Comparison of ENCODE assay signal across 25 mouse cellular contexts in genomic region chr6:142994821-142995220, GRCm38 (mm10). TPM values are rescaled to one million over a fixed set of nuclear protein-coding genes. Genes with fewer than 3 reads are reported as not detected.
DNase-seq lines count a peak whose midpoint lies in the region; ATAC-seq lines count a peak whose summit lies in the region.
"Had no signal": no experiment of that assay in that cellular context is flagged by ENCODE, and none has a peak within 500 bp of the region (broad histone marks: within the 10 kb centered on the region; RNA-seq: fewer than 3 reads in every experiment).

No protein-coding gene starts in this region.

- no peak for ATAC-seq in midbrain, embryonic 11.5 days (ENCODE audit: low FRiP score)
- peak; percentile 42 for ATAC-seq in forebrain, embryonic 15.5 days (replicated peaks)
- ATAC-seq: Patski had no signal

- peak; percentile 46 for DNase-seq in heart, adult 11 months
- no peak for DNase-seq in heart, adult 18-20 months
- peak; percentile 75 for DNase-seq in midbrain, embryonic 11.5 days (ENCODE audit: low spot score, missing footprints)
- DNase-seq in midbrain, embryonic 10.5 days (ENCODE audit: low spot score) = no peak
- DNase-seq in cerebellum, adult 9-11 months = no peak
- DNase-seq in spleen, adult 18-20 months = no peak
- DNase-seq in liver = no peak
- DNase-seq: cerebellum, adult 11-12 months; cerebellum, postnatal 25 days; kidney, adult 18-20 months; kidney, postnatal 4 days; liver, embryonic 13.5 days; lung, adult 2 months; right cerebral cortex, adult 18-20 months; right cerebral cortex, postnatal 4 days; thymus, postnatal 36 days had no signal

- no peak overlapping the region for H3K27ac ChIP-seq in midbrain, embryonic 11.5 days (ENCODE audit: low read depth, low read length)
- no peak overlapping the region for H3K27ac ChIP-seq in midbrain, embryonic 10.5 days (replicated peaks)
- no peak overlapping the region for H3K27ac ChIP-seq in forebrain, embryonic 15.5 days (replicated peaks)
- H3K27ac ChIP-seq: embryonic facial prominence, embryonic 12.5 days; gastrocnemius, adult 2 months; hindbrain, embryonic 10.5 days; limb, embryonic 13.5 days; liver, embryonic 13.5 days; neural tube, embryonic 12.5 days had no signal

- no peak overlapping the region for H3K9ac ChIP-seq in midbrain, embryonic 11.5 days (ENCODE audit: low read length)
- H3K9ac ChIP-seq in forebrain, embryonic 15.5 days (replicated peaks) = no peak overlapping the region
- H3K9ac ChIP-seq: embryonic facial prominence, embryonic 12.5 days; limb, embryonic 13.5 days; liver, embryonic 13.5 days; neural tube, embryonic 12.5 days; stomach, embryonic 15.5 days had no signal

- WGBS in midbrain, embryonic 11.5 days = 70% methylated on average over 7 of the region's 7 CpGs
- 74% methylated on average over 7 of the region's 7 CpGs for WGBS in midbrain, embryonic 10.5 days
- 30% methylated on average over 7 of the region's 7 CpGs for WGBS in forebrain, embryonic 15.5 days

- H3K4me3 ChIP-seq in midbrain, embryonic 11.5 days (ENCODE audit: low read depth, low read length) = no peak overlapping the region
- no peak overlapping the region for H3K4me3 ChIP-seq in midbrain, embryonic 10.5 days
- no peak overlapping the region for H3K4me3 ChIP-seq in forebrain, embryonic 15.5 days
- H3K4me3 ChIP-seq: embryonic facial prominence, embryonic 12.5 days; gastrocnemius, adult 2 months; hindbrain, embryonic 10.5 days; limb, embryonic 13.5 days; liver, embryonic 13.5 days; neural tube, embryonic 12.5 days; stomach, embryonic 15.5 days had no signal

- no peaks in the 10 kb centered on the region for H3K36me3 ChIP-seq in midbrain, embryonic 11.5 days (ENCODE audit: control insufficient read depth, insufficient read depth, low read length)
- H3K36me3 ChIP-seq in midbrain, embryonic 10.5 days = no peaks in the 10 kb centered on the region
- no peaks in the 10 kb centered on the region for H3K36me3 ChIP-seq in forebrain, embryonic 15.5 days
- H3K36me3 ChIP-seq: embryonic facial prominence, embryonic 12.5 days; hindbrain, embryonic 10.5 days; limb, embryonic 13.5 days; liver, embryonic 13.5 days; neural tube, embryonic 12.5 days; stomach, embryonic 15.5 days had no signal

- H3K27me3 ChIP-seq in midbrain, embryonic 11.5 days (ENCODE audit: control insufficient read depth, insufficient read depth, low read length) = no peaks in the 10 kb centered on the region
- H3K27me3 ChIP-seq in midbrain, embryonic 10.5 days (ENCODE audit: low read depth, poor library complexity, severe bottlenecking) = no peaks in the 10 kb centered on the region; the same call in 1 of the 2 replicates
- peaks cover 9% of the 10 kb centered on the region; the same call in 1 of the 2 replicates for H3K27me3 ChIP-seq in forebrain, embryonic 15.5 days
- H3K27me3 ChIP-seq: limb, embryonic 13.5 days; liver, embryonic 13.5 days; neural tube, embryonic 12.5 days; stomach, embryonic 15.5 days had no signal

- peaks cover 5% of the 10 kb centered on the region; the same call in 1 of the 2 replicates for H3K4me1 ChIP-seq in midbrain, embryonic 11.5 days (ENCODE audit: control insufficient read depth, insufficient read depth, low read length)
- H3K4me1 ChIP-seq in midbrain, embryonic 10.5 days = peaks cover 26% of the 10 kb centered on the region
- peaks cover 11% of the 10 kb centered on the region for H3K4me1 ChIP-seq in forebrain, embryonic 15.5 days
- H3K4me1 ChIP-seq: liver, embryonic 13.5 days had no signal

- H3K9me3 ChIP-seq in midbrain, embryonic 11.5 days (ENCODE audit: control insufficient read depth, low read length) = no peaks in the 10 kb centered on the region
- no peaks in the 10 kb centered on the region for H3K9me3 ChIP-seq in midbrain, embryonic 10.5 days (replicated peaks)
- H3K9me3 ChIP-seq in forebrain, embryonic 15.5 days = no peaks in the 10 kb centered on the region
- H3K9me3 ChIP-seq: embryonic facial prominence, embryonic 12.5 days; hindbrain, embryonic 10.5 days; limb, embryonic 13.5 days; liver, embryonic 13.5 days; neural tube, embryonic 12.5 days; stomach, embryonic 15.5 days had no signal

- H3K4me2 ChIP-seq in midbrain, embryonic 11.5 days = no peak overlapping the region
- H3K4me2 ChIP-seq in forebrain, embryonic 15.5 days (replicated peaks) = no peak overlapping the region
- H3K4me2 ChIP-seq: embryonic facial prominence, embryonic 12.5 days; liver, embryonic 13.5 days; neural tube, embryonic 12.5 days; stomach, embryonic 15.5 days had no signal

RNA-seq across cellular contexts. Expression of gene St8sia1, which starts 30.6 kb away (rescaled TPM):
- total RNA-seq in heart, adult 18-20 months (2021) = under 1 TPM; 0.10 to 0.57 TPM
- 3.8 and 5.4 TPM in 2 replicates for polyA plus RNA-seq in midbrain, embryonic 11.5 days (2014; fragmentation: Nextera tagmentation; extraction: Ambion mirVana)
- polyA plus RNA-seq in midbrain, embryonic 10.5 days (2016; fragmentation: Nextera tagmentation; extraction: Ambion mirVana) = 3.2 and 3.9 TPM in 2 replicates
- 5.5 and 6.9 TPM in 2 replicates for polyA plus RNA-seq in forebrain, embryonic 15.5 days (2015; fragmentation: Nextera tagmentation; extraction: Ambion mirVana)
- total RNA-seq: granulocyte monocyte progenitor cell, adult 5-6 weeks had no signal

Comparison
In these comparisons a context has a peak if more than half of its experiments do, and no peak if none do; other contexts are left out.
1. DNase-seq: peak in heart, adult 11 months (single experiment) and midbrain, embryonic 11.5 days (single experiment); none in heart, adult 18-20 months (0 of 2), midbrain, embryonic 10.5 days (single experiment), cerebellum, adult 9-11 months (single experiment), spleen, adult 18-20 months (0 of 2) and liver (single experiment).